In genomic region chr11:29571536-29571935, GRCm38 (mm10) we compare ENCODE assay signal across 22 mouse cellular contexts. TPM values are rescaled to one million over a fixed set of nuclear protein-coding genes. Genes with fewer than 3 reads are reported as not detected.
"Had no signal": no experiment of that assay in that cellular context is flagged by ENCODE, and none has a peak within 500 bp of the region (broad histone marks: within the 10 kb centered on the region; RNA-seq: fewer than 3 reads in every experiment).

No protein-coding gene starts in this region.

- H3K27me3 ChIP-seq: limb, embryonic 13.5 days; liver, embryonic 12.5 days; liver, embryonic 15.5 days; midbrain, embryonic 13.5 days; neural tube, embryonic 13.5 days had no signal

- H3K4me1 ChIP-seq: limb, embryonic 10.5 days; limb, embryonic 13.5 days; liver, embryonic 12.5 days; liver, embryonic 15.5 days; midbrain, embryonic 10.5 days; midbrain, embryonic 13.5 days; neural tube, embryonic 13.5 days had no signal

- DNase-seq: kidney, adult 9 months; kidney, postnatal 14 days; kidney, postnatal 4 days; liver; lung, adult 2 months; lung, postnatal 36 days; retina, postnatal 1 day; thymus, adult 18-20 months; thymus, postnatal 36 days had no signal

- H3K9me3 ChIP-seq: limb, embryonic 10.5 days; limb, embryonic 13.5 days; liver, embryonic 12.5 days; liver, embryonic 15.5 days; megakaryocyte, embryonic 14.5 days; midbrain, embryonic 10.5 days; midbrain, embryonic 13.5 days; neural tube, embryonic 13.5 days had no signal

- H3K27ac ChIP-seq: limb, embryonic 10.5 days; limb, embryonic 13.5 days; liver, embryonic 12.5 days; liver, embryonic 15.5 days; midbrain, embryonic 10.5 days; midbrain, embryonic 13.5 days; neural tube, embryonic 13.5 days had no signal

- ATAC-seq: liver, embryonic 12.5 days; lung, postnatal 0 days; midbrain, embryonic 13.5 days; midbrain, embryonic 16.5 days had no signal

- H3K4me3 ChIP-seq: limb, embryonic 10.5 days; limb, embryonic 13.5 days; liver, embryonic 12.5 days; liver, embryonic 15.5 days; megakaryocyte, embryonic 14.5 days; midbrain, embryonic 10.5 days; midbrain, embryonic 13.5 days; myocyte; neural tube, embryonic 13.5 days had no signal

- H3K4me2 ChIP-seq: limb, embryonic 13.5 days; liver, embryonic 12.5 days; liver, embryonic 15.5 days; midbrain, embryonic 13.5 days; neural tube, embryonic 13.5 days had no signal

- H3K9ac ChIP-seq: limb, embryonic 13.5 days; liver, embryonic 12.5 days; liver, embryonic 15.5 days; midbrain, embryonic 13.5 days; neural tube, embryonic 13.5 days had no signal

- H3K36me3 ChIP-seq: limb, embryonic 10.5 days; limb, embryonic 13.5 days; liver, embryonic 12.5 days; liver, embryonic 15.5 days; midbrain, embryonic 10.5 days; midbrain, embryonic 13.5 days; neural tube, embryonic 13.5 days had no signal

RNA-seq across cellular contexts. Expression of gene Clhc1, which starts 23.8 kb away (rescaled TPM):
- polyA plus RNA-seq: lung, adult 2 months; small intestine, adult 2 months; spleen, adult 2 months had no signal
